Mouse (Mus musculus) midbrain, embryonic 15.5 days (tissue): ENCODE results near the gene Prkar2b. TPM values are rescaled to one million over a fixed set of nuclear protein-coding genes. Genes with fewer than 3 reads are reported as not detected.

ENCODE experiments used
- ATAC-seq: fragments of 200-750 bp; cut with Nextera tagmentation; replicated peaks from 2 replicates; pipeline ENCODE4 v1.8.0; 2017; ENCODE audit warnings: moderate TSS enrichment
- H3K27ac ChIP-seq: fragments of 300-500 bp; sonication (generic); 2 replicates; pipeline ENCODE4 v1.5.1; 2015; ENCODE audit warnings: mild to moderate bottlenecking, inconsistent platforms
- H3K27me3 ChIP-seq: fragments of 300-500 bp; sonication (generic); replicated peaks from 2 replicates; pipeline ENCODE4 v1.6.1; 2015; ENCODE audit warnings: inconsistent platforms
- H3K36me3 ChIP-seq: fragments of 300-500 bp; sonication (generic); replicated peaks from 2 replicates; pipeline ENCODE4 v1.6.1; 2015; ENCODE audit warnings: inconsistent platforms
- H3K4me1 ChIP-seq: fragments of 300-500 bp; sonication (generic); 2 replicates; pipeline ENCODE4 v1.6.1; 2015; ENCODE audit warnings: inconsistent platforms
- H3K4me2 ChIP-seq: fragments of 300-500 bp; sonication (generic); 2 replicates; pipeline ENCODE4 v1.6.1; 2015; ENCODE audit warnings: inconsistent platforms, mild to moderate bottlenecking, moderate library complexity
- H3K4me3 ChIP-seq: fragments of 300-500 bp; sonication (generic); 2 replicates; pipeline ENCODE4 v1.5.1; 2015; ENCODE audit warnings: mild to moderate bottlenecking, inconsistent platforms
- H3K9ac ChIP-seq: fragments of 300-500 bp; sonication (generic); 2 replicates; pipeline ENCODE4 v1.6.1; 2015; ENCODE audit warnings: mild to moderate bottlenecking, inconsistent platforms
- H3K9me3 ChIP-seq: fragments of 300-500 bp; sonication (generic); 2 replicates; pipeline ENCODE4 v1.6.1; 2016; ENCODE audit warnings: inconsistent platforms
- WGBS: fragments of 180-500 bp; shearing (Covaris S2); methylation state at CpG from one replicate; pipeline ENCODE4 v1.1.7; 2015; ENCODE audit warnings: mixed read lengths; 5-methylcytosine and 5-hydroxymethylcytosine counted together
- polyA plus RNA-seq: library from polyadenylated mRNA; unstranded; fragments of >200 nt; fragmentation: Nextera tagmentation; extraction: Ambion mirVana; gene quantifications from 2 replicates; pipeline ENCODE4 v1.2.1, GENCODE M21; 2015

Prkar2b gene
- polyA plus RNA-seq, 1 experiment from 2014 or later: 148 TPM

GRCm38 (mm10) chr12:31949193-31949741, 111.8 kb downstream of the Prkar2b start:
- Histone ChIP-seq H3K9me3 (no peaks in the 10 kb centered on the region), H3K36me3 (no peaks in the 10 kb centered on the region), H3K27me3 (no peaks in the 10 kb centered on the region), H3K4me2 (peak overlapping the region; percentile 56), H3K4me1 (peaks cover 10% of the 10 kb centered on the region), H3K9ac (peak overlapping the region; percentile 68), H3K4me3 (peak overlapping the region; percentile 92), H3K27ac (peak overlapping the region; percentile 97)
- ATAC-seq: peak; percentile 85
- WGBS: under 1% methylated on average over 58 of the region's 58 CpGs

DNA sequence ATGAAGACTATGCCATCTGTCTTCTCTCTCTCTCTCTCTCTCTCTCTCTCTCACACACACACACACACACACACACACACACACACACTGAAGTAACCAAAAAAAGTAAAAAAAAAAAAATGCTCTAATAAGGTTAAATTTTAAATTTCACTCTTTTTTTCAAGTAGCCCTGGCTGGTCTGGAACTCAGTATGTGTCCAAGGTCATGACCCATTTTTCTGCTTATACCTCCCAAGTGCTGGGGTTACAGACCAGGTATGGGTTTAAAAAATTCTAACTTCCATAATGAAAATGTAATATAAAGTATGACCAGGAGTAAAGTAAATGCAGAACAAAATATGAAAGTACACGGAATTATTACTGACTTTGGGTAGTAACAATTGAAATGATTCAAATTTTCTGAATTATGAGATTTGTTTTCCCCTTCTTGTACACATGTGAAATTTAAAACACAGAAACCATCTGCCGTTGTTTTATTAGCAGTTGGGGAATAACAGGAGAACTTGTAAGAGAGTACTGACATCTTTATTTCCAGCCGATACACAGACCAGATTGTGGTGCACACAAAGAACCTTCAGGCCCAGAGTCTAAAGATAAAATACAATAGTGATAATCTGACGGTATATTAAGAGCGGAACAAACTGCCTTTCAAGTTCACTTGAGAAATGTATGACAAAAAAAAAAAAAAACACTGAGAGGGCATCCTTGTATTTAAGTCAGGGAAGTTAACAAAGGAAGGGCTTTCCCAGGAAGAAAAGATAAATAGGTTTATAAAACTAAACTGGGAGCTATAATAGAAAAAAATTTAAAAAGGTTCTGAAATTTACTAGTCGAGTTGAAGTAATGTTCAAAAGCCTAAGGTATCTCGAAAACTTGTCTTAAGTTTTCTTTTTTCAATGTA, 112.7 kb downstream of the Prkar2b start:
- Histone ChIP-seq H3K4me2 (peak overlapping the region; percentile 56), H3K4me3 (peak overlapping the region; percentile 92), H3K27ac (peak overlapping the region; percentile 97), H3K27me3 (no peaks in the 10 kb centered on the region), H3K9ac (peak overlapping the region; percentile 68), H3K9me3 (no peaks in the 10 kb centered on the region), H3K4me1 (peaks cover 10% of the 10 kb centered on the region), H3K36me3 (peaks cover 4% of the 10 kb centered on the region; the same call in 1 of the 2 replicates)
- WGBS: 15% methylated on average over 7 of the region's 7 CpGs
- no peak for ATAC-seq

- Histone ChIP-seq H3K27me3 (no peaks in the 10 kb centered on the region), H3K9me3 (no peaks in the 10 kb centered on the region), H3K4me2 (no peak overlapping the region), H3K27ac (no peak overlapping the region), H3K9ac (no peak overlapping the region), H3K36me3 (peaks cover 5% of the 10 kb centered on the region; the same call in 1 of the 2 replicates), H3K4me3 (no peak overlapping the region), H3K4me1 (peaks cover 10% of the 10 kb centered on the region)
- no peak for ATAC-seq
- WGBS: 92% methylated on average over 5 of the region's 5 CpGs
These were observed 113.6 kb downstream of the Prkar2b start for GRCm38 (mm10) chr12:31947476-31947875.

GRCm38 (mm10) chr12:31944405-31944804, 116.7 kb downstream of the Prkar2b start:
- Histone ChIP-seq H3K27me3 (no peaks in the 10 kb centered on the region), H3K9ac (no peak overlapping the region), H3K36me3 (peaks cover 6% of the 10 kb centered on the region; the same call in 1 of the 2 replicates), H3K4me3 (no peak overlapping the region), H3K27ac (no peak overlapping the region), H3K4me1 (peaks cover 2% of the 10 kb centered on the region; the same call in 1 of the 2 replicates), H3K9me3 (no peaks in the 10 kb centered on the region), H3K4me2 (no peak overlapping the region)
- ATAC-seq: no peak
- 96% methylated on average over 2 of the region's 2 CpGs for WGBS

- WGBS: 94% methylated on average over 4 of the region's 4 CpGs
- no peak overlapping the region for H3K27ac ChIP-seq
- H3K9ac ChIP-seq: no peak overlapping the region
- H3K9me3 ChIP-seq: no peaks in the 10 kb centered on the region
- peaks cover 8% of the 10 kb centered on the region; the same call in 1 of the 2 replicates for H3K36me3 ChIP-seq
- no peak overlapping the region for H3K4me2 ChIP-seq
- no peaks in the 10 kb centered on the region for H3K27me3 ChIP-seq
- no peak for ATAC-seq
- no peak overlapping the region for H3K4me3 ChIP-seq
- H3K4me1 ChIP-seq: no peaks in the 10 kb centered on the region; the same call in 1 of the 2 replicates
These were observed 118.0 kb downstream of the Prkar2b start for GRCm38 (mm10) chr12:31943020-31943654.

DNA sequence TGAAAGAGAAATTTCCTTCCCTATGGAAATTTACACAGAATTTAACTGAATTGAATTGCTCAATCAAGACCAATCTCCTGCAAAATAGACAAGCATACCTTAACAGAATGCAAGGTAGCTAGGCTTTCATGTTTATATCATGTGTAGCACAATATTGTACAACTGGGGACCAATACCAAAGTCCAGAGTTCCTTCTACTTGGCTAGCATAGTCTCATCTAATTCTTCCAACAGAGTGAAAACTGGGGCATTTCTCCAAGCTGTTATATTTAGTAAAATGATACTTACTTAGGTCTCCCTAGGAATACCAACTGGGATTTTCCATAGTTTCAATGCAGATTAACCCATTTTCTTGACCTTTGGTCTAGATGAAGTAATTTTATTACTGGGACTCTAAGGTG, 122.1 kb downstream of the Prkar2b start:
- Histone ChIP-seq H3K27me3 (no peaks in the 10 kb centered on the region), H3K27ac (no peak overlapping the region), H3K9ac (no peak overlapping the region), H3K36me3 (peaks cover 25% of the 10 kb centered on the region), H3K9me3 (no peaks in the 10 kb centered on the region), H3K4me3 (no peak overlapping the region), H3K4me1 (no peaks in the 10 kb centered on the region), H3K4me2 (no peak overlapping the region)
- no peak for ATAC-seq

DNA sequence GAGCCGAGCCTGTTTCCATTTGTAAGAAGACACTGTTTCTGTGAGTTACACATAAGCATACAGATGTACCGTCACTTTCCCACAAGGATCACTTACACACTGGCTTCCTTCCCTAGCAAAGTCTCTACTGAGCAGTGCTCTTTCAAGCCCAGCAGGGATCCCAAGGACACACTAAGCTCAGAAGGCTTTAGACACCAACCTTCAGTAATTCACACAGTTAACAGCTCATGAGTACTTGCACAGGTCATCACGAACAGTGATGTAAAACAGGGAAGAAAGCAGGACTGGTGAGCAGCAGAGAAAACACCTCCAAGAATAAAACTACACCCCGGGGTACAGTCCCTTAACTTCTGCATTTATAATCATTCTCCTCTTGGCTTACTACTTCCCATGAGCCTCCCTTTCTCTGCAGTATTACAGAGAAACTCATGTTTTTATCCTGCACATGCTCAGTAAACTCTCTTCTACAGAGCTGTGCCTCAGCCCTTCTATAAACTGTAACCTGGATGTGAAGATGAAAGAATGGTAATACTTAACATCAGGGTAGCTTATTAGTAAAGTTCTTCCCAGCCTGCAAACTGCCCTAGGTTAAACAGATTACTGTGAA, 122.6 kb downstream of the Prkar2b start:
- no peaks in the 10 kb centered on the region for H3K4me1 ChIP-seq
- no peaks in the 10 kb centered on the region for H3K27me3 ChIP-seq
- H3K9me3 ChIP-seq: no peaks in the 10 kb centered on the region
- no peak for ATAC-seq
- 92% methylated on average over 4 of the region's 4 CpGs for WGBS
- peaks cover 24% of the 10 kb centered on the region for H3K36me3 ChIP-seq
- no peak overlapping the region for H3K27ac ChIP-seq
- no peak overlapping the region for H3K4me2 ChIP-seq
- no peak overlapping the region for H3K9ac ChIP-seq
- H3K4me3 ChIP-seq: no peak overlapping the region

GRCm38 (mm10) chr12:31937613-31938012, 123.5 kb downstream of the Prkar2b start:
- Histone ChIP-seq H3K27me3 (no peaks in the 10 kb centered on the region), H3K9ac (no peak overlapping the region), H3K27ac (no peak overlapping the region), H3K4me1 (no peaks in the 10 kb centered on the region), H3K4me2 (no peak overlapping the region), H3K36me3 (peaks cover 21% of the 10 kb centered on the region), H3K4me3 (no peak overlapping the region), H3K9me3 (no peaks in the 10 kb centered on the region)
- ATAC-seq: no peak
- 91% methylated on average over 3 of the region's 3 CpGs for WGBS

GRCm38 (mm10) chr12:31936657-31937300, 124.3 kb downstream of the Prkar2b start:
- no peak for ATAC-seq
- Histone ChIP-seq H3K36me3 (peaks cover 23% of the 10 kb centered on the region), H3K27ac (no peak overlapping the region), H3K9me3 (no peaks in the 10 kb centered on the region), H3K9ac (no peak overlapping the region), H3K4me2 (no peak overlapping the region), H3K27me3 (no peaks in the 10 kb centered on the region), H3K4me1 (no peaks in the 10 kb centered on the region), H3K4me3 (no peak overlapping the region)
- WGBS: 45% methylated on average over 6 of the region's 6 CpGs

- no peaks in the 10 kb centered on the region for H3K9me3 ChIP-seq
- WGBS: 99% methylated on average over 3 of the region's 3 CpGs
- H3K36me3 ChIP-seq: peaks cover 31% of the 10 kb centered on the region
- H3K27ac ChIP-seq: no peak overlapping the region
- no peak overlapping the region for H3K4me3 ChIP-seq
- H3K9ac ChIP-seq: no peak overlapping the region
- H3K27me3 ChIP-seq: no peaks in the 10 kb centered on the region
- ATAC-seq: 0 out of 2 replicates have a peak, but pooled peaks have one; percentile 33
- H3K4me2 ChIP-seq: no peak overlapping the region
- no peaks in the 10 kb centered on the region for H3K4me1 ChIP-seq
These were observed 129.3 kb downstream of the Prkar2b start for GRCm38 (mm10) chr12:31931818-31932217.

DNA sequence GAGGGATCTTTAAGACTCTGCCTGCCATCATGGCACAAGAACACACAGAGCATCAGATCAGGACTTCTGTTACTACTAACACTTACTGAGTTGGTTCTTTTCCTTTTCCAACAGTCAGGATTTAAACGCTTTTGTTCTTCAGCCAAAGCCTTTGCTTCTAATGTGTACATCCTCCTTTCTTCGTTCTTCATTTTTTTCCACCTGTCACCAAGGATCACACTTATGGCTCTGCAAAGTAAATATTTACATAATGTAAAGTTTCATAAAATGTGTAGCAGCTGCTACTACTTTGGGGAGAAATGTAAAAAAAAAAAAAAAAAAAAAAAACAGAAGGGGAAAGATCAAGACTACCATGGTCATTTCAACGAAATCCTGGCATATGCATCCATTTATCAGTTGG, 132.6 kb downstream of the Prkar2b start:
- H3K9ac ChIP-seq: no peak overlapping the region
- ATAC-seq: no peak
- H3K4me3 ChIP-seq: no peak overlapping the region
- no peak overlapping the region for H3K27ac ChIP-seq
- no peaks in the 10 kb centered on the region for H3K27me3 ChIP-seq
- H3K4me2 ChIP-seq: no peak overlapping the region
- peaks cover 20% of the 10 kb centered on the region; the same call in 1 of the 2 replicates for H3K36me3 ChIP-seq
- H3K9me3 ChIP-seq: no peaks in the 10 kb centered on the region
- 88% methylated on average over 3 of the region's 3 CpGs for WGBS
- no peaks in the 10 kb centered on the region for H3K4me1 ChIP-seq
